ENCODE assay signal across 32 mouse cellular contexts in the genomic region with DNA sequence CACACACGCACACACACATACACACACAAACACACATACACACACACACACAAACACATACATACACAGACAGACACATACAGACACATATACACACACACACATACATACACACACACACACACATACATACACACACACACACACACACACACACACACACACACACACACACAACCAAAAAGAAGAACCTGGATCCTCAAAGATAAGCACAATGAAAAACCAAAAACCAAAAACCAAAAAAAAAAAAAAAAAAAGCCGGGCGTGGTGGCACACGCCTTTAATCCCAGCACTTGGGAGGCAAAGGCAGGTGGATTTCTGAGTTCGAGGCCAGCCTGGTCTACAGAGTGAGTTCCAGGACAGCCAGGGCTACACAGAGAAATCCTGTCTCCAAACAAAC. TPM values are rescaled to one million over a fixed set of nuclear protein-coding genes. Genes with fewer than 3 reads are reported as not detected.
"Had no signal": no experiment of that assay in that cellular context is flagged by ENCODE, and none has a peak within 500 bp of the region (broad histone marks: within the 10 kb centered on the region; RNA-seq: fewer than 3 reads in every experiment).

No protein-coding gene starts in this region.

RNA-seq across cellular contexts. Expression of gene Smco2, which starts 14.5 kb away (rescaled TPM):
- total RNA-seq: hematopoietic stem cell, adult 5-6 weeks; hindbrain, postnatal 0 days; layer of hippocampus, adult 18-20 months; layer of hippocampus, adult 2 months; layer of hippocampus, adult 8-10 months; layer of hippocampus, postnatal 10 days; layer of hippocampus, postnatal 14 days; layer of hippocampus, postnatal 25 days; layer of hippocampus, postnatal 36 days; left cerebral cortex, adult 18-20 months; left cerebral cortex, adult 2 months had no signal
- polyA plus RNA-seq: heart, embryonic 11.5 days; heart, embryonic 12.5 days; heart, embryonic 13.5 days; hindbrain, embryonic 10.5 days; hindbrain, embryonic 11.5 days; hindbrain, embryonic 12.5 days; hindbrain, embryonic 13.5 days; hindbrain, embryonic 14.5 days; hindbrain, embryonic 15.5 days; hindbrain, embryonic 16.5 days; hindbrain, postnatal 0 days; inflammation-experienced regulatory T-cells, adult 6 months; intestine, embryonic 14.5 days; intestine, embryonic 15.5 days; intestine, embryonic 16.5 days; intestine, postnatal 0 days; kidney, adult 2 months; kidney, embryonic 14.5 days; kidney, embryonic 15.5 days; kidney, embryonic 16.5 days; kidney, postnatal 0 days; large intestine, adult 2 months had no signal
